Mouse (Mus musculus): Measurements from ENCODE around the gene Pfn3. TPM values are rescaled to one million over a fixed set of nuclear protein-coding genes. Genes with fewer than 3 reads are reported as not detected.
A peak's percentile ranks its signal among the peaks of the same experiment; 100 is the strongest.
"Not testable (repeated sequence)": the region's sequence is repeated elsewhere in the genome, so short reads cannot be mapped to it uniquely, and the experiment has no call there.

Gene Pfn3
- polyA plus RNA-seq, 1 experiment from 2014 or later = not detected

DNA sequence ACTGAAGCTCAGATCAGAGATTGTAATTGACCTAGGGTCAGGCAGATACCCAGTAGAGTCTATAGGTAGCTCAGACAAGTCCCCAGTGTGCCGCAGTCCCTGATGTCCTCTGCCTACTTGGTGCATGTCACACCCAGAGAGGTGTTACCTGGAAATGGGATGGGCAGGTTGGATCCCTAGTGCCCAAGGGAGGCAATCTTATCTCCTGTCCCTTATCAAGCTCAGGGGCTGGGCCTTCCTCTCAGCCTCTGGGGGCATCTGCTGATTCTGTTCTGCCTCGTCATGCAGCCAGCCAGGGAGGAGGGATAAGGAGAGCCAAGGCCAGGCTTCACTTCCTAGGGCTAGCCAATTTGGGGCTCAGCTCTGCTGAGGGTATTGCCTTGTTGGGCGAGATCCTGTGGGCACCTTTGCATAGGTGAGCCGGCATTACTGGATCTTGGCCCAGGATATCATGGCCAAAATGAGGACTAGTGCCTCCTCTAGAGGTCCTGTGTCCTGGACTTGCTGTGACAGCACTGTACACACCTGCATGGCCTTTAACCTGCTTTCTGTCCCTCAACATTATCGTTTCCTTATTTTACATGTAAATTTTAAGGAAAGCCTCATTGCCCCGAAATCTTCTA lies 31.6 kb upstream of the Pfn3 start:
- DNase-seq (ENCODE audit: low spot score) = no peak
- no peak for TF ChIP-seq CTCF (IDR thresholded peaks at IDR 0.05)
- no peak overlapping the region for H3K9ac ChIP-seq (replicated peaks; ENCODE audit: low read depth)
- H3K27me3 ChIP-seq (replicated peaks; ENCODE audit: insufficient read depth, low read length) = no peaks in the 10 kb centered on the region
- no peaks in the 10 kb centered on the region for H3K9me3 ChIP-seq (ENCODE audit: low read length)
- peak overlapping the region; percentile 70; the same call in 1 of the 2 replicates for H3K4me3 ChIP-seq (ENCODE audit: low read depth, low read length)
- H3K27ac ChIP-seq (ENCODE audit: low read length) = no peak overlapping the region
- H3K4me2 ChIP-seq (replicated peaks; ENCODE audit: low read depth, low read length) = peak overlapping the region; percentile 6; the same call in 1 of the 2 replicates
- no peak for ATAC-seq
- H3K4me1 ChIP-seq (ENCODE audit: insufficient read depth, low read depth, low read length) = peaks cover 10% of the 10 kb centered on the region; the same call in 1 of the 2 replicates
- 74% methylated on average over 6 of the region's 6 CpGs for WGBS
- 0 out of 2 replicates have a peak, but pooled peaks cover 3% of the 10 kb centered on the region for H3K36me3 ChIP-seq (ENCODE audit: insufficient read depth, low read length)

DNA sequence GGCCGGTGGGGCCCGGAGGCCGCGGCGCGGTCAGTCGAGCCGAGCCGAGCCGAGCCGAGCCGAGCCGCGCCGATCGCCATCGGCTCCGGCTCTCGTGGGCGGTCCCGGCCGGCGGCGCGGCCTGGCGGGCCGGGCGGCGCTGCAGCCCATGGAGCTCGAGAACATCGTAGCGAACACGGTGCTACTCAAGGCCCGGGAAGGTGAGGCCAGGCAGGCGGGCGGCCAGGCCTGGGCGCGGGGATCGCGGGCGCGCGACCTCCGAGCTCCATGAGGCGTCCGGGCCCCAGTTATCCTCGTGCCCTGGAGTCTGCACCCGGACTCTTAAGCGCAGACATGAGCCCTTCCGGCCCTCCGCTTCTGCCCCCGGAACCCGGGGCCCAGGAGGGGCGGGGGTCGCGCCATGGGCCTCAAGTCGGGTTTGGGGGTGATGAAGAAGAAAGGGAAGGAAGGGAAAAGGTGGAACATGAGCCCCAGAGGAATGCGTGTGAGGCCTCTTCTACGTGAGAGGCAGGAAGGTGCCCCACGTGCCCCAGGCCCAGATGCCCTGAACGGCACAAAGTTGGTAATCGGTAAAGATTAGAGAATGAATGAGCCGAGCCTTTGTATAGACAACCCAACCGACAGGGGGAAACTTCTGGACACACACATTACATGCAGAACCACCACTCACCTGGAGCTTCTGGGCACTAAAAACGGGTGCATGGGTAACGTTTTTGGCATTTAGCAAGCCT lies 30.5 kb upstream of the Pfn3 start:
- no peak for DNase-seq (ENCODE audit: low spot score)
- Histone ChIP-seq H3K4me3 (ENCODE audit: low read depth, low read length) (peak overlapping the region; percentile 70), H3K9me3 (ENCODE audit: low read length) (no peaks in the 10 kb centered on the region), H3K27ac (ENCODE audit: low read length) (peak overlapping the region; percentile 95), H3K27me3 (replicated peaks; ENCODE audit: insufficient read depth, low read length) (no peaks in the 10 kb centered on the region), H3K4me2 (replicated peaks; ENCODE audit: low read depth, low read length) (peak overlapping the region; percentile 90), H3K36me3 (ENCODE audit: insufficient read depth, low read length) (0 out of 2 replicates have a peak, but pooled peaks cover 1% of the 10 kb centered on the region), H3K9ac (replicated peaks; ENCODE audit: low read depth) (peak overlapping the region; percentile 84), H3K4me1 (ENCODE audit: insufficient read depth, low read depth, low read length) (peaks cover 10% of the 10 kb centered on the region; the same call in 1 of the 2 replicates)
- TF ChIP-seq EP300 (IDR thresholded peaks at IDR 0.05) (no peak), CTCF (IDR thresholded peaks at IDR 0.05) (0 out of 2 replicates have a peak, but pooled peaks have one; percentile 6)
- WGBS = under 1% methylated on average over 44 of the region's 66 CpGs
- ATAC-seq = no peak

DNA sequence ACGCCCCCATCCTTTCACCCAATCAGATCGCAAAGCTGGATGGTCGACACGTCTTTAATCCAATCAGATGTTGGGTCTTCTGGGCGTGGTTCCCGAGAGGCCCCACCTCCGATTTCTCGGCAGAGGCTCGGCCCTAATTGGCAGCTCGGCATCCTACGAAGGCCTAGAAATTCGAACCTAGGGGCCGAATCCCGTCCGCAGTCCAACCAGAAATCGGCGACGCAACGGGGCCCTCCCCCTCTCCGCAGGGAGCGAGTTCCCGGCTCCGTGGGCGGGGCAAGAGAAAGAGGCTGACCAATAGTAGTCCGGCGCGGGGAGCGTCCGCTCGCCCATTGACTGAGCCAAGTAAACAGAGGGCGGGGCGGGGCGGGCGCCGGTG lies 29.9 kb upstream of the Pfn3 start, which contains the start of gene Grk6:
Gene Grk6, plus strand, starts transcription at position 136 of the 379 bp plus-strand sequence.
- no peaks in the 10 kb centered on the region for H3K27me3 ChIP-seq (replicated peaks; ENCODE audit: insufficient read depth, low read length)
- WGBS = under 1% methylated on average over 31 of the region's 35 CpGs

DNA sequence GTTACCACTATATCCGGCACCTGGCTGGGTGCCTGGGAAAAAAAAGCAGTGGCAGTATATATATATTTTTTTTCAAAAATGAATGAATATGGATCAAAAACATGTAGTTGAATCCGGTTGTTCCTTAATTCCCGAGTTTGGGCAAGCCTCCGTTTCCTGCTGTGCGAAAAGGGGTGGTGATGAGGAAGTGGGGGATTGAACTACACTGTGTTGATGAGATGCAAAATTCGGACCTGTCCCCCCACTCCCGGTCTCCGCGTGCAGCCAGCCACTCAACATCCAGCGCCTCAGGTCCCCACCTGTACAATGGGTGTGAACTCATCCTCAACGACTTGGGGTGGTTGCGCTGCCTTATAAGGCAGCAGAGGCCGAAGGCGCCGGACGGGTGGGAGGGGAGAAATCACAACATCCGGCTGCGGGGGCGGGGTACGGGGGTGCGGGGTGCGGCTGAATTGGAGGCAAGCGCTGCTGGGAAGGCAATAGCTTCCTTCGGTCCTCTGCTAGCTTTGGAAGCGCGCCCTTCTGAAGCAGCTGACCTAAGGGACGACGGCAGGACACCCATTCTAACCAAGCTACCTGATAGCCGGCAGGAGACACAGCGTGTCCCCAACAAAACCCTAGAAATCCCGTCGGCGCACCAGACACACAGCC lies 29.4 kb upstream of the Pfn3 start:
- Histone ChIP-seq H3K9me3 (ENCODE audit: low read length) (no peaks in the 10 kb centered on the region), H3K4me2 (replicated peaks; ENCODE audit: low read depth, low read length) (peak overlapping the region; percentile 61), H3K27me3 (replicated peaks; ENCODE audit: insufficient read depth, low read length) (no peaks in the 10 kb centered on the region), H3K36me3 (ENCODE audit: insufficient read depth, low read length) (no peaks in the 10 kb centered on the region), H3K9ac (replicated peaks; ENCODE audit: low read depth) (no peak overlapping the region), H3K4me3 (ENCODE audit: low read depth, low read length) (peak overlapping the region; percentile 70), H3K27ac (ENCODE audit: low read length) (peak overlapping the region; percentile 95), H3K4me1 (ENCODE audit: insufficient read depth, low read depth, low read length) (peaks cover 10% of the 10 kb centered on the region; the same call in 1 of the 2 replicates)
- DNase-seq (ENCODE audit: low spot score) (peak; percentile 90), ATAC-seq (peak; percentile 75)
- TF ChIP-seq CTCF (IDR thresholded peaks at IDR 0.05) (no peak), EP300 (IDR thresholded peaks at IDR 0.05) (0 out of 2 replicates have a peak, but pooled peaks have one; percentile 40)
- WGBS = 5% methylated on average over 24 of the region's 33 CpGs

More for the DNA sequence above, 29.9 kb upstream of the Pfn3 start, which contains the start of gene Grk6:
- Histone ChIP-seq H3K4me1 (ENCODE audit: insufficient read depth, low read depth, low read length) (peaks cover 10% of the 10 kb centered on the region; the same call in 1 of the 2 replicates), H3K36me3 (ENCODE audit: insufficient read depth, low read length) (no peaks in the 10 kb centered on the region), H3K4me2 (replicated peaks; ENCODE audit: low read depth, low read length) (peak within 1 kb of the TSS; percentile 90), H3K9me3 (ENCODE audit: low read length) (no peaks in the 10 kb centered on the region), H3K9ac (replicated peaks; ENCODE audit: low read depth) (peak within 1 kb of the TSS; percentile 84), H3K27ac (ENCODE audit: low read length) (peak within 1 kb of the TSS; percentile 95), H3K4me3 (ENCODE audit: low read depth, low read length) (peak within 1 kb of the TSS; percentile 70)
- TF ChIP-seq CTCF (IDR thresholded peaks at IDR 0.05) (no peak), EP300 (IDR thresholded peaks at IDR 0.05) (no peak)
- ATAC-seq (peak; percentile 96), DNase-seq (ENCODE audit: low spot score) (peak; percentile 100)

DNA sequence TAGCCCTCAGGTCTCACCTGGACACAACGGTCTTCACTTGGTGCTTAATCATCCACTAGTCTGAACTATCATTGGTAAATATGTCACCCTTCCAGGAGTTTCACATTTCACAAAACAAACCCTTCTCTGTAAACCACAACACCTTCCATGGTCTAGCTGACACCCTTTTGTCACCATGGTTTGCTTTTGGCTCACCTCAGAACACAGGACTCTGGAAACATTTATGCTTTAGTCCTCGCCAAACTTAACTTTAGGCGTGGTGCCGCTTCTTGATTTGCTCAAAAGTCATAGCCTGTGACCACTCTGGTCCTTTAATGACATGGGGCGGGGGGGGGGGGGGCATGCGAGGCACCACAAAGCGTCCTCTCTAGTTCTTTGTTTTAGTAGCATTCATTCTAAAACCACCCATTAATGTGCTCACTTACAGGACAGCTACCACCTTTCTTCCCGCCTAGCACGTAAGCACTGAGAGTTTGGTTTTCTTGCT lies 28.8 kb upstream of the Pfn3 start:
- ATAC-seq = no peak
- DNase-seq (ENCODE audit: low spot score) = no peak
- Histone ChIP-seq H3K9me3 (ENCODE audit: low read length) (no peaks in the 10 kb centered on the region), H3K36me3 (ENCODE audit: insufficient read depth, low read length) (no peaks in the 10 kb centered on the region), H3K9ac (replicated peaks; ENCODE audit: low read depth) (no peak overlapping the region), H3K4me3 (ENCODE audit: low read depth, low read length) (peak overlapping the region; percentile 70), H3K4me1 (ENCODE audit: insufficient read depth, low read depth, low read length) (peaks cover 10% of the 10 kb centered on the region; the same call in 1 of the 2 replicates), H3K27ac (ENCODE audit: low read length) (peak overlapping the region; percentile 95; the same call in 1 of the 2 replicates), H3K27me3 (replicated peaks; ENCODE audit: insufficient read depth, low read length) (no peaks in the 10 kb centered on the region), H3K4me2 (replicated peaks; ENCODE audit: low read depth, low read length) (peak overlapping the region; percentile 61)
- WGBS = 30% methylated on average over 9 of the region's 9 CpGs
- no peak for TF ChIP-seq CTCF (IDR thresholded peaks at IDR 0.05)
- TF ChIP-seq EP300 (IDR thresholded peaks at IDR 0.05) = no peak

DNA sequence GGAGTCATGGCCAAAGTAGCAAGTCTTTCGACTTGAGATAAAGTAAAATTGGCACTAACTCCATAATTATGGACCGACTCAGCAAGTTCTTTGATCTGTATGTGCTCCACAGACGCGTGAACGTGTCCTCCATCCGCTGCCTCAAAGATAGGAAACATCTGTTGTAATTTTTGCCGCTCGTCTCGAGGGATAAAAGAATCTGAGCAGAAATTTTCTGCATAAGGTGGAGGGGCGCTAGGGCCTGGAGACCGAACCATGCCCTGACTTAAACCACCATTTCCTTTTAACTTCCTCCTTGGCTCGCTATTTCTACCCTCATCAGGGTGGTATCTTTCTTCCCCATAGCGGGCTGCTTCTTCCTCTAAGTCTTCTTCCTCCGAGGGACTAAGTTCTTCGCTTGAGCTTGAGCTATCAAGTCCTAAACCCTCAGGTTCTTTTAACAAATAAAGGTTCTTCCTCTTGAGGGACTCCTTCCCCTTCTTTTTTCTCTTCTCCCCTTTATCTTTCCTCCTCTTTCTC lies 22.1 kb upstream of the Pfn3 start:
- not testable (repeated sequence) for H3K4me1 ChIP-seq (ENCODE audit: insufficient read depth, low read depth, low read length); H3K9me3 ChIP-seq (ENCODE audit: low read length); H3K27me3 ChIP-seq (replicated peaks; ENCODE audit: insufficient read depth, low read length); H3K9ac ChIP-seq (replicated peaks; ENCODE audit: low read depth); H3K27ac ChIP-seq (ENCODE audit: low read length); ATAC-seq; H3K4me2 ChIP-seq (replicated peaks; ENCODE audit: low read depth, low read length); DNase-seq (ENCODE audit: low spot score); H3K4me3 ChIP-seq (ENCODE audit: low read depth, low read length); H3K36me3 ChIP-seq (ENCODE audit: insufficient read depth, low read length)
- WGBS = 72% methylated on average over 14 of the region's 15 CpGs
